Mouse (Mus musculus) cerebellum, postnatal 10 days (tissue): ENCODE measurements around the gene Efnb3.
A peak's percentile ranks its signal among the peaks of the same experiment; 100 is the strongest.

Experiments used
- DNase-seq, 2 experiments: peaks; one replicate each; pipeline ENCODE4 v3.0.0; 2021; ENCODE audit warnings: mixed read lengths in 2 of 2

Gene Efnb3

DNA sequence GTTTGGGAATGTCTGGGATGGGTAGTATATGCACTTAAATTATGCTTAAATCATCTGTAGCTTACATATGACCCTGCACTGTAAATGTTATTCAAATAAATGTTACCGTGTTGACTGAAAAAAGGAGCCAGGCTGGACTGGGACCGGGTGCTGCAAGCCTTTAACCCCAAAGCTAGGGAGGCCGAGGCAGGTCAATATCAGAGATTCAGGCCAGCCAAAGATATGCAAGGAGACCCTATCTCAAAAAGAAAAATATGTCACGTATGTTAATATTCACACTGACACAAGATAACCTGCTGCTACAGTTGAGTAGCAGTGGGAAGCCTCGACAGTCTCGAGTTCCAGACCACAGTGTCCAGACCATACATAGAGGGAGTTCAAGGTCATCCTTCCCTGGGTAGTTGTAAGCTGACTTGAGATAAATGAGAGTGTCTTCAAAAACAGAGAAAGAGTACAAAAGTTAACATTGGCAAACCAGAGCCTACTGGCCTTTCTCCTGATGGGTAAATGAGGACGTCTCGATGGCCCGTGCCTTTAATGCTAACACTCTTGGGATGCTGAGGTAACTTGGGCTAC is 22.3 kb upstream of the Efnb3 start:
- DNase-seq, result no peak

DNA sequence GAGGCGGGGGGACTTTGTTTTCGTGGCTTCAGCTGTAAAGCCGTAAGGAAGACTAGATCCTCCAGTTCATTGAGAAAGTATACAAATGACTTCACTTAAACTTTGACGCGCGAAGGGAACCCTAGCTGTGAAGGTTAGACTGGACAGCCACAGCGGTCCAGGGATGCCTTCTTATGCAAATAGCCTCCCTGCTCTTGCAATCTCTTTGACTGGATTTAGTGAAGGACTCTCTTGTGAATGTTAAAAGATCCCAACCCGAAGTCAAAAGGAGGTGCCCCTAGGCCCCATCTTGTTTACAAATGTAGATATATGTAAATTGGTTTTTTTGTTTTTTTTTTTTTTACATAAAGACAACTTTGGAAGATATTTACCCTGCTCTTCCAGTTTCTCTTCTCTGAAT is 21.8 kb upstream of the Efnb3 start:
- DNase-seq, result peak in 1 of 2 experiments; percentile 23

DNA sequence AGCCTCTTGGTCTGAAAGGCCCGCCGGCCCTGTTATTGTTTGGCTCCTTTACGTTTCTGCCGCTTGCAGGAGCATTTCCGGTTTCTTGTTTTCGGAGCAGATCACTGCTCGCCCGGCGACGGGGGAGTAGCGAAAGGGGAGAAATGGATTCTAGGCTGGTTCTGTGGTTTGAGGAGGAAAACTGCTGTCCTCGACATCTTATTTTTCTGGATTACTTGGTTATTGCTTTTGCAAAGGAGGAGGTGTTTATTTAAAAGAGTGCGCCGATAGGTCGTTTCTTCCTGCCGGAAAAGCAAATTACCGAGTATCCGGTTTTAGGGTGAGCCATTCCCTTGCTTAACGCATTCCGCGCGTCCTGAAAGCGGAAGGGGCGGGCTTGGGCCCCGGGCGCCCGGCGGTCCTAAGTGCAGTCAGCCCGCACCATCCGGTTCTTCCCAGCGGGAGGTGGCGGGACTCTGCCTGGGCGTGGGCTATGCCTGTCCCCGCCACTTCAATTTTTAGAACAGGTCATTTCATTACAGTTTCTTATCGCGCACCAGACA is 21.2 kb upstream of the Efnb3 start:
- DNase-seq, result peak; percentile 98 to 99

DNA sequence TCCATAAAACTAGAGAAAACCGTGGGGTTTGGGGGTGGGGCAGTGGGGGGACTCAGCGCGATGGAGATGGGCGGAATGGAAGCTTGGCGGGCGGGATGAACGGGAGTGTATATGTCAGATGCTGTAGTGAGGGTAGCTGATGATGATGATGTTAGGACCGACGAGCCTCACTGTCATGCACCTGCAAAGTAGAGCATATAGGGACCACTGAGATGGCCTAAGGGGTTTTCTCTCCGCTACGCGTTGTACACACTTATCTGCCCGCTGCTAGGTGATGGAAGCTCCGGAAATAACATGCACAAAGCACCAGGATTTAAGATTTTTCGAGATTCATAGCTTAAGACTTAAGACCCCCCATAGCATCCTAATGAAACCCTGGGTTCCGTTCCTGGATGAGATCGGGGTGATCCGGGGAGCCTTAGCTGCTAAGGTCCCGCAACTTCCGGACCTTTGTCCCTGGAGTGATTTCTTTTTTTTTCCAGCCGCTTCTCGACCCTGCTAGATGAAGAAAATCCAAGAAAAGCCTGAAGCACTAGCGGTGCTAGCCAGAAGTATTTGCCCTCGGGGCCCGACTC is 20.7 kb upstream of the Efnb3 start:
- DNase-seq, result no peak

DNA sequence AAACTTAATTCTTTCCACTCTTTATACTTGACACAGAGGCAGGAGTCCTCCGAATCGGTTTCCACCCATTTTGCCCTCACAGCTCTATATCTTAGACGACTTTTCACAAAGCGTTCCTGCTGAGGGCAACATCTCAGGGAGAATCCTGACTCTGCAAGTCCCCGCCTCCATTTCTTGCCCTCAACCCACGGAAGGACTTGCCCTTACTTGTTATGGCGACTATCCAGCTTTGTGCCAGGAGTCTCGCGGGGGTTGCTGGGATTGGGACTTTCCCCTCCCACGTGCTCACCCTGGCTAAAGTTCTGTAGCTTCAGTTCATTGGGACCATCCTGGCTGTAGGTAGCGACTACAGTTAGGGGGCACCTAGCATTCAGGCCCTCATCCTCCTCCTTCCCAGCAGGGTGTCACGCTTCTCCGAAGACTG is 20.1 kb upstream of the Efnb3 start, which contains the start of the genes Wrap53 and Trp53:
Wrap53 (minus strand) TSS at position 165 of the 424 bp plus-strand sequence.
Trp53 (plus strand) TSS at position 269 of the 424 bp plus-strand sequence.
- peak; percentile 94 to 95 for DNase-seq

DNA sequence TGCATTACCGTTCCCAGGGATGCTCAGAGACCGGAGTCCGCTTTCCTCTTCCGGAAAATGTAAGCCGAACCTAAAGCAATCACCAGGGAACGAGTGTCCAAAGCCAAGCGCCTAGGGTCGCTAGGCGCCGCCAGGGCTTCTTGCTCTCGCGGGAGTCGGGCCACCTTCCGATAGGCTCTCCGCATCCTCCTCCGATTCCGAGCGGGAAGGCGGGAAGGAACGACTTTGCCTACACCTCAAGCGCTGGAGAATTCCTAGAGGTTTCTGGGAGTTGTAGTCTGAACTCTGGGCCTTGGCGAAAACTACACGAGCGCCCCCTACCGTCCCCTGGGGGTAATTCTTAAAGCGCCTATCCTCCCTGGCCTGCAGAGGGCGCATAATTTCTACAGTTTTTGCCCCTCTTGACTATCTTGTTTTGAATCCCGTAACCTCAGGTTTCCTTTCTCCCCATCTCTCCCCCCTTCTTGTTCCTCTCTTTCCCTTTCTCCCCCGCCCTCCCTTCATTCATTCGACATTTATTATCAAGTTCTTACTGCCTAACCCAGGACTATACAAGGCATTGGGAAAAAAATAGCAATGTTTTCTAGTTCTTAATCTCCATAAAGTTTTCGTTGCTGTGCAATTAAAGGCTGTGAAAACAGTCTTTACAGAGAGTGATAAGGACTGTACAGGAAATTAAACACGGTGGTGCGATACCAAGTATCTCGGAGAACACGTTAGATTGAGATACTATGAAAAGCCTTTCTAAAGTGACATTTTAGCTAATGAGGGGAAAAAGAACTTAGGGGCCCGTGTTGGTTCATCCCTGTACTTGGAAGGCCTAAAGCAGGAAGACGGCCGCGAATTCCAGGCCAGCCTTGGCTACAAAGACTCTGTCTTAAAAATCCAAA is 19.4 kb upstream of the Efnb3 start:
- peak; percentile 97 to 98 for DNase-seq

DNA sequence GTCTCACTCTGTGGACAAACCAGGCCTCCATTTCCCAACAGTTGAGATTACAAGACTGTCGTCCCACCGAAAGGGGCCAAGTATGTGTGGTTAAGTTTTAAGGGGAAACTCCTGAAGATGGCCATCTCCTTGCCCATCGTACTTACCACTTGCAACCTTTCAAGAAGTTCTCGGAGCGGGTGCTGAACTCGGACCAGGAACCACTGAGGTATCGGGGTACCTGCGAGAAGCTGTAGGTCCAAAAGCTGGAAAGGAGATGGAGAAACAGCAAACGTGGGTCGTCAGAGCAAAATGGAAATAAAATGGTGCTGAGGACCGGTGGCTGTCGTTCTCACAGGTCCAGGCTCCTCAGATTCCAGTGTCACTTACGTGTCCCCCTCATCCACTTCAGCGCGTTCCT is 18.3 kb upstream of the Efnb3 start:
- DNase-seq, result no peak

DNA sequence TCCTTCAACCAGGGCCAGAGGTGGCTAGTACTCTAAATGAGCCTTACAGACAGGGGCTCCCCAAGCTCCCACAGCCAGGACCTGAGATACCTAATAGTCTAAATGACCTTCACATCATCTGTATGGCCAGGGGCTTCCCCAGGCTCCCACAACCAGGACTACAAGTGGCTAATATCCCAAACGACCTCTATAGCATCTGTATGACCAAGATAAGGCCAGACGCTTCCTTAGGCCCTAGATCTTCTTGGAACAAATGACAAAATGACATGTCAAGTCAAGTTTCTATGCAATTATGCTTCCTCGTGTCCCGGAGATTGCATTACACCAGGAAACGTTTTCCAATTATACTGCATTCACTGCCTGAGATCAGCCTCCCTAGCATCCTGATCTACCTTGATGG is 16.3 kb upstream of the Efnb3 start:
- DNase-seq, result no peak

DNA sequence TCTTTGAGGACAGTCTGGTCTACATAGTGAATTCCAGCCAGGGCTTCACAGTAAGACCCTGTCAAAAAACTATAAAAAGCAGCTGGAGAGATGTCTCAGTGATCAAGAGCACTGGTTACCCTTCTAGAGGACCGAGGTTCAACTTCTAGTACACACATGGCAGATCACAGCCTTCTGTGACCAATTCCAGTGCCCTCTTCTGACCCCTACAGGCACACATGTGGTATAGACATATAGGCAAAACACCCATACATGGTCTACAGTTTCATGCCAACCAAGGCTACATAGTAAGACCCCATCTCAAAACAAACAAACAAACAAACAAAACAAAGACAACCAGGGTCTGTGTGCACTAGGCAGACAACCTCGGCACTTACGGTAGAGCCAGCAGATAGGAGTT is 15.2 kb upstream of the Efnb3 start:
- peak; percentile 52 to 58 for DNase-seq

DNA sequence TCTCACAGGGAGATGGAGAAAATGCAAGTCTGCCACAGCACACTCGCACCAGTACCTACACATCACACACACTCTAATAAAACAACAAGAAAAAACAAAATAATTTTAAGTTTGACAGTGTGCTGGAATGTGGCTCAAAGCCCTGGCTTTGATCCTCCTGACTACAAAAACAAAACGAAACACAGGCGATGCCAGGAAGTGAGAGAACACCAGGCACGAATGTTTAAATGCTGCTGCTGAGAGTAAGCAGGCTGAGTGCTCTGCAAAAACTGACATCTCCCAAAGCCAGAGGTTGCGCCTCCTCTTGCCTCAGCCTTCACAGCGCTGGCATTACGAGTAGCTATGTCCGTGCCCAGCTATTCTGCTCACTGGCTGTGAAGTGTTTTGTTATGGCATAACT is 5.1 kb upstream of the Efnb3 start:
- no peak for DNase-seq

DNA sequence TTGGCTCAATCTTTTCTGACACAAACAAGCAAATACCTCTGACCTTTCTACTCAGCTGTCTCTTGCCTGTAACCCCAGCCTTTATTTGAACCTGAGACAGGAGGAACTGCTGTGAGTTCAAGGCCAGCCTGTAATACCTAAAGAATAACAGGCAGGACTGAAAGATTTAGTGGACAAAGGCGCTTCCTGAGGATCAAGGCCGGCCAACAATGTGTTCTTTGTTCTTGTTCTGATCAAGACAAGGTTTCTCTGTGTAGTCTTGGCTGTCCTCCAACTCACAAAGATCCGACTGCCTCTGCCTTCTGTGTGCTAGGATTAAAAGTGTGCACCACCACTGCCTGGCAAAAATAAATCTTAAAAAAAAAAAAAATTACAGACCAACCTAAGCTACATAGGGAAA is 4.4 kb upstream of the Efnb3 start:
- DNase-seq, result no peak

DNA sequence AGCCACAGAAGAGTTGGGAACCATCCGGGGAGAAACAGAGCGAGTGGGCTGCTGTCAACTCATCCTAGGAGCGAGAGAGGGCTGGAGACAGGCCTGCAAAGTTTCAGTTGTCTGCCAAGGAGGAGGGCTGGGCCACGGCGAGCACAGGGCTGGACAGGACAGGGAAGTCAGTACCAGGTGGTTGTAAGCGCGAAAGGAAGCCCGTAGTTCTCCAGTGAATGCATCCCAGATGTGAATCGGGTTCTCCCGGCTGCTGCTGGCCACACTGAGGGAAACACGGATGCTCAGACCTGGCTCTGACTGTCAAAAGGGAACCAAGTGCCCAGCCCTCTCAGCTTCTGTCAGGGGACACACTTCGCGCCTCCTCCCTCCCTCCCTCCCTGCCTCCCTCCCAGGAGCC is 3.4 kb upstream of the Efnb3 start:
- no peak for DNase-seq

DNA sequence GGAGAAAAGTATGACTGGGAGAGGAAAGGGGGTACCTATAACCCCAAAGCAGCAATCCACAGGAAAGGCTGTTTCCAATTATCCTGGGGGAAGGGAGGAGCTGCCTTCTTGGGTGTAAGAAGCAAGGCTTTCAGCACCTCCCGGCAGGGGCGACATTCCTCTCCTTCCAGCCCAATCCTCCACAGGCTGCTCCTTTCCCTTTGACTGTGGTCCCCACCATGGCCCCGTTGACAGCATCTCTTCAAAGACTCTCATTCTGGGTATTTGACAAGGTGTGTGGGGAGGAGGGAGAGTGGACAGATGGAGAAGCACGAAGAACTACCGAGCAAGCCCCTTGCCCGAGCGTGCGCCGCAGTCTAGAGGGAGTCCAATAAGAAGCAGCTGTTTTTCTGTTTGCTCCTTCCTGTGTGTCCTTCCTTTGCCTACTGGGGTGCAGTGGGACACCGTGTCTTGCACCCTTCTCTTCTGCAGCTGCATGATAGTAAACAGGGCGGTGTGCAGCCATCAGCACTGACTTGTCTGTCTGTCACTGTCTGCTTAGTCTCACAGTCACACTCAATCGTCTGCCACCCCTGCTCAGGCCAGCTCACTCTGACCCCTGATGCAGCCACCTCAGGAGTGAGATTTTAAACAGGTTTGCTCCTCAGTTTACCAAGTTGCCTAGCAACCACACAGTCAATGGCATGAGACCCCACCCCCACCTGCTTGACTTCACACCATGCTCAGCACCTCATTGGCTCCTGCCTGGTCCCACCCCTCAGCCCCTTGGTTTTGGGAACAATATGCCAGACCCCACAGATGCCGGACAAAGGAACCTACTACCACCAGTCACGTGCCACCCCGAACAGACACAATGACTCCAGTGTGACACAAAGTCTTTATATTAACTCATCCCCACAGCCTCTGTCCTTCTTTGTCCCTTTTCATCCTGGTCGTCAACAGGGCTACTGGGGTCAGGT is 1.2 kb upstream of the Efnb3 start:
- no peak for DNase-seq

DNA sequence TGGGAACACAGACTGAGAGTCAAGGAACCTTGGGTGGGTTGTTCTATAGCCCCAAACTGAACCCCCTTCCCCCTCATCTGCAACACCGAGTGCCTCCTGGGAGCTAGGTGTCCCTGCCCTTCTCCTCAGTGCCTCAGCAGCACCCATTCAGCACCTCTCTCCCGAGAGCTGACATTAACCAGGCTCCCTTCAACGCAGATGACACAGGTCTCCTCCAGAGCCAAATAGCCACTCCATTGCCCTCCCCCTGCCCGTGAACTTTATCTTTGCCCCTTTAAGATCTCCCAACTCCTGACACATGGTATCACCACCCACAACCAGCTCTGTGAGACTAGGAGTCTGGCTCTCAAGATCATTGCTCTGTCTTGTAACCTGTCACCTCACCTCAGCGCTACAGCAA is 822 bp downstream of the Efnb3 start:
- DNase-seq, result no peak

DNA sequence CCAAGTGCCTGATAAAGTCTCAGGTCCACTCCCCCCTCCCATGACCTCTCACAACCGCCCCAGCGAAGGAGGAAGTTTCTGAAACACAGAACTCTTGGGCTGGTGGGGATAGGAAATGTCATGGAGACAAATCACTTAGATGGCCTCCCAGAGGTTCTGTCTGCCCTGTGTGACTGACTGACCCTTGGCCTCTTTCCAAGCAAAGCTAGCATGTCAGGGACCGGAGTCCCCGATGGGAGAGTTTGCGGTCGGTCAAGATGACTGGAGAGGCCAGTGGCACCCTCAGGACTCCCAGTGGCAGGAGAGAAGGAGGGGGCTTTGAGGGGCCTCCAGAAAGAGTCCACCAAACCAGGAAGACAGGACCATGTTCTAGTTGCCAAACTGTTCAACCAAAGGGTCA is 1.2 kb downstream of the Efnb3 start:
- DNase-seq, result no peak

DNA sequence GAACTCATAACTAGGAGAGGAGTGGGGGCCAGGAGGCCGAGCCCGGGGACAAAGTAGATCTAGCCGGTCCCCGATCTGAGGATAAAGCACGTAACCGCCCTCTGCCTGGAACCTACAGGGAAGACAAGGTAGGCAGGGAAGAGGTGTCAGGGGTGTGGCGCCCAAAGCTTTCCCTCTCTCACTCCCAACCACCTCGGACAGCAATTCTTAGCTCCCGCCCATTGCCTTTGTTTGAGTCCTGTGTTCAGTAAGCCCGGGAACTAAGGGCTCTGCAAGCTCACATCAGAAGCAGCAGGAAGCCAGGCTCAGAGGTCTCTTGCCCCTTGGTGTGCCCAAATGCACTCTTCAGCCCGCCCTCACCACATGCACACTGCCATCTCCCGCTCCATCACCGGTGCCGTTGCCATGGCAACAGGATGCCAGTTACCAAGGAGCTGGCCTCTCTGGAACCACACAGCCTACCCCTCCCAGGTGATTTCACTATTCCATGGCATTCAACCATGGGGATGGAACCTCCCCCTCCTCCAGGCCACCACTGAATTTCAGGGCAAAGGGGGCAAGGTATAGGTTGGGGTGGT is 2.5 kb downstream of the Efnb3 start:
- DNase-seq, result peak; percentile 85 to 87

DNA sequence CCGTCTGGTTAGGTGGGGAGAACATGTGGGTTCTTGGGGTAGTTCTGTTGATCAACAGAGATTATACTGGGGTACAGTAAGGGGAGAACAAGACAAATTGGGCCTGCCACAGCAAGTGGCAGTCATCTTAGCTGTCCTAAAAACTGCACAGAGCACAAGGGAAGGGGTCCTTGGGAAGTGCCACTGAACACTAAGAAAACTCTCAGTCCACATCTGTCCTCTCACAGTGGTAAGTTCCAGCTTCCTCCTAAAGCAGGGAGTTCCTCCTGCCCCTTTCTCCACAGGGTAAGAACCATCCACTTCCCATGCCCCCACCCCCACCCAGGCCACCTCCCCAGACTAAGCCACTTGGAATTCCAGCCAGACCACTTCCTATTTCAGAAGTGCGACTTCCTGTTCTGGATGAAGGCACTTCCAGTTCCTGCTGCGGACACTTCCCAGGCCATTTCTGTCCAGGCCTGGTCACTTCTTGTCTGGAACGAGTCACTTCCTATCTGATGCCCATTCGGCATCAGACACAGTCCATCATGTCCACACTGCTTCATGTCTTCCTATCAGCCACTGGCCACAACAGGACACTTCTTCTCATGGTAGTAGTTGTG is 5.4 kb downstream of the Efnb3 start:
- DNase-seq, result no peak

DNA sequence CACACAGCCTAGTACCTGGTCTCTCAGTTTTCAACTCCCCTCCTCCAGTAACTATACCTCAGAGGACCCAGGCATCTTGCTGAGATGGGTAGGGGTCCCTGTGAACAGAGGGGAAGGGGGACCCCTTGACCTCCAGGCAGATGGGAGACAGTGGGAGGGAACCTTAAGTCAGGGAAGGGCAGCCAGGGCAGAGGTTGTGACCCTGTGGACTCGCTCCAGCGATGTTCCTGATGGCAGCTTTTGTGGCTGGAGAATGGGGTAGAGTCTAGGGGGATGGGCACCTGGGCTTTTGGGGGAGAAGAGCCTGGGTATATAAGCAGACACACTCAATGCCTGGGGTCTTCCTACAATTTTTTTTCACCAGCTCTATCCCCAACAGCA is 6.7 kb downstream of the Efnb3 start:
- DNase-seq, result peak in 1 of 2 experiments; percentile 36

DNA sequence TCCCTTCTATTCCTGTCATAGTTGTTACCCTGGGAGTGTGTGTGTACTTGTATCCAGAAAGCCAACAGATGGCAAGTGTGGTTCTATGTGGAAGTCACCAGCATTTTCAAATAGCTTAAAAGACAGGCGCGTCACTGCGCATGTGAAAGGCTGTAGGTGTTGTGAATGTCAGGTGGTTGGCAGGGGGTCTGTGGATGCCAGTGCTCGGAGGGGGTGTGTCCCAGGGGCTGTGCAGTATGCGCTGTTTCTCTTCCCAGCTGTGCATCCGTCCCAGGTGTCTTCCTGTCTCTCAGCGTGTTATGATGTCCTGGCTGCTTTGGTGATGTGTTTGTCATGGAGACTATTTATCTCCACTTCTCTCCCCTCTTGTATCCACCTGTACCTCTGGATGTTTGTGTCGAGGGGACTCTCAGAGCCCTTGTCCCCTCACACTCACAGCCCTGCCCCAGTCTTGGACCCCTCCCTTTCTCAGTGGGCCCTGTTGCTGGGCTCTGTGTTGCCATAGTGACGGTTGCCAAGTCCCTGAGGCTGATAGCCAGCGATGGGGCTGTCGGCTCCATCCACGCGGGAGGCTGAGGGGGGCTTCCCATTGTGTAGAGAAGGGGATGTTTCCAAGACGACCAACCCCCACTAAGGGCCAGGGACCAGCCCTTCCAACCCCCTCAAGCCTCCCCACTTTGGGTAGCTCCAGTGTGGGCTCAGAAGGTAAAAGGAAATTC is 7.2 kb downstream of the Efnb3 start:
- peak; percentile 82 to 85 for DNase-seq

DNA sequence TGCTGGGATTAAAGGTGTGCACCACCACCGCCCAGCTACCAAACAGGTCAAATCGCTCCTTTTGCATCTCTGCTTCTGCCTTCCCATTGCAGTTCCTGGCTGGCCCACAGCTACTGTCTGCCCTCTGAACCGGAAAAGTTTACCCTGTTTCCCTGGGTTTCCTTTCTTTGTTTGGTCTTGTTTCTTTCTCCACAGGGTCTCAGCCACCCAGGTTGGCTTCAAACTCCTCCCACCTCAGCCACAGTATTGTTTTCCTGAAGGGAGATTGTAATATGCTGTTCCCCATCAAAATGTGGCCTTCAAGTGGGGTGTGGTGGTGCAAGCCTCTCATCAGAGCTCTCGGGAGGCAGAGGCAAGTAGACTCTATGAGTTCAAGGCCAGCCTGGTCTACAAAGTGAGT is 8.7 kb downstream of the Efnb3 start:
- DNase-seq, result no peak
